Mouse (Mus musculus): ENCODE measurements around the gene Sar1a. TPM values are rescaled to one million over a fixed set of nuclear protein-coding genes. Genes with fewer than 3 reads are reported as not detected.

Sar1a gene
- total RNA-seq, 1 experiment: 145 TPM

DNA sequence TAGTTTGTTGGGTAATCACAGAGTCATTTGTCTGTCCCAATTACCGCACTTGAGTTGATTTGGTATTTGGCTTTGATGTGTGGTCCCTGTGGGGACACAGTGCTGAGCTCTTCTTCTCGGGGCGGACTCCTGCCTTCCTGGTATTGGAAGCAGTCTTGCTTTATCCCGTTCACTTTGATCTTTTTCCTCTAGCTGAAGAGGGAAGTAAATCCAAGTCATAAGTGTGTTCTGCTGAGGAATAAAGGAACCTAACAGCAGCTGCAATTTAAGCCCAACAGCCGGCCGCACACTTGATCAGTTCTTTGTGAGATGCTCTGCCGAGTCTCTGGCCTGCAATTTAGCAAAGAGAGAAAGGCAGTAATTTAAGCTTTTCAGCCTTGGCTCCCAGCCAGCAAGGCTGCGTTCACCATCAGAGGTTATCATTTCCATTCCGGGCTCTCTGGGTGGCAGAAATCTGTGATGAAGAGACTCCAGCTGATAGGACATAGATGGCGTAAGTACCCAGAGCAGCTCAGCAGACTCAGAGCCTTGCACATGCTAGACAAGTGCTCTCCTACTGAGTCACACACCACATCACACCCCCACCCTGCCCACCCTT is 17.6 kb upstream of the Sar1a start:
- Histone ChIP-seq H3K4me1 (ENCODE audit: control insufficient read depth in 2 of 2, insufficient read depth in 2 of 2, low read length in 2 of 2, poor library complexity in 1 of 2) (no peaks in the 10 kb centered on the region), H3K27ac (ENCODE audit: insufficient read depth, low read depth, low read length, poor library complexity, severe bottlenecking) (no peak overlapping the region), H3K4me3 (ENCODE audit: insufficient read depth in 1 of 2, low read depth in 1 of 2, low read length in 2 of 2, poor library complexity in 1 of 2, severe bottlenecking in 1 of 2) (no peak overlapping the region), H3K9ac (ENCODE audit: insufficient read depth, low read depth, low read length, poor library complexity, severe bottlenecking) (no peak overlapping the region), H3K36me3 (ENCODE audit: control insufficient read depth, insufficient read depth, low read length, poor library complexity, severe bottlenecking) (peaks cover 52% of the 10 kb centered on the region), H3K9me3 (ENCODE audit: control insufficient read depth, insufficient read depth, low read depth, low read length) (no peaks in the 10 kb centered on the region)
- in situ Hi-C loops (cut with MboI; ENCODE audit: low sequenced_read_pairs in 2 of 2, unreplicated experiment in 2 of 2): no loop called here
- TF ChIP-seq MAFK (IDR thresholded peaks at IDR 0.05; ENCODE audit: insufficient read depth, low read depth, low read length) (no peak), HCFC1 (IDR thresholded peaks at IDR 0.05; ENCODE audit: borderline replicate concordance, insufficient read depth, low read length) (no peak), ZC3H11A (IDR thresholded peaks at IDR 0.05; ENCODE audit: borderline replicate concordance, low read depth, low read length) (no peak), ZNF384 (IDR thresholded peaks at IDR 0.05; ENCODE audit: low read depth, low read length) (no peak)
- no peak for DNase-seq (ENCODE audit: low read depth, low spot score)

DNA sequence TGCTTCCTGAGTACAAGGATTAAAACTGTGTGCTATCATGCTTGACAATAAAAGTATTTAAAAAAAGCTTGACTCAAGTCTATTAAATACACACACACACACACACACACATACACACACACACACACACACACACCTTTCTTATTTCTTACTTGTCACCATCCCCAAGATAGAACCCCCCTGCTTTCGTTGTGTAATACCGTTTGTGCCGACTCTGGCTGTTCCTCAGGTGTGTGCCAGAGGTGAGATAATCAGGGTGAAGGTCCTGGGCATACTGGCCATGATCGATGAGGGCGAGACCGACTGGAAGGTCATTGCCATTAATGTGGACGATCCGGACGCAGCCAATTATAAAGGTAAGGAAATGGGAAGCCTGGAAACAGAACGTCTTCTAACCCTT is 15.0 kb upstream of the Sar1a start:
- Histone ChIP-seq H3K9ac (ENCODE audit: insufficient read depth, low read depth, low read length, poor library complexity, severe bottlenecking) (no peak overlapping the region), H3K4me1 (ENCODE audit: control insufficient read depth in 2 of 2, insufficient read depth in 2 of 2, low read length in 2 of 2, poor library complexity in 1 of 2) (no peaks in the 10 kb centered on the region; a peak in 2 of 4 replicates), H3K27ac (ENCODE audit: insufficient read depth, low read depth, low read length, poor library complexity, severe bottlenecking) (no peak overlapping the region), H3K4me3 (ENCODE audit: insufficient read depth in 1 of 2, low read depth in 1 of 2, low read length in 2 of 2, poor library complexity in 1 of 2, severe bottlenecking in 1 of 2) (no peak overlapping the region), H3K36me3 (ENCODE audit: control insufficient read depth, insufficient read depth, low read length, poor library complexity, severe bottlenecking) (peaks cover 50% of the 10 kb centered on the region), H3K9me3 (ENCODE audit: control insufficient read depth, insufficient read depth, low read depth, low read length) (no peaks in the 10 kb centered on the region)
- no peak for DNase-seq (ENCODE audit: low read depth, low spot score)
- TF ChIP-seq CHD2 (IDR thresholded peaks at IDR 0.05; ENCODE audit: low read depth, low read length): no peak
- no peak for TF ChIP-seq ZC3H11A (IDR thresholded peaks at IDR 0.05; ENCODE audit: borderline replicate concordance, low read depth, low read length)
- TF ChIP-seq MAFK (IDR thresholded peaks at IDR 0.05; ENCODE audit: insufficient read depth, low read depth, low read length): no peak
- no peak for TF ChIP-seq HCFC1 (IDR thresholded peaks at IDR 0.05; ENCODE audit: borderline replicate concordance, insufficient read depth, low read length)
- no peak for TF ChIP-seq ZNF384 (IDR thresholded peaks at IDR 0.05; ENCODE audit: low read depth, low read length)
- in situ Hi-C loops (cut with MboI; ENCODE audit: low sequenced_read_pairs in 2 of 2, unreplicated experiment in 2 of 2): no loop called here

DNA sequence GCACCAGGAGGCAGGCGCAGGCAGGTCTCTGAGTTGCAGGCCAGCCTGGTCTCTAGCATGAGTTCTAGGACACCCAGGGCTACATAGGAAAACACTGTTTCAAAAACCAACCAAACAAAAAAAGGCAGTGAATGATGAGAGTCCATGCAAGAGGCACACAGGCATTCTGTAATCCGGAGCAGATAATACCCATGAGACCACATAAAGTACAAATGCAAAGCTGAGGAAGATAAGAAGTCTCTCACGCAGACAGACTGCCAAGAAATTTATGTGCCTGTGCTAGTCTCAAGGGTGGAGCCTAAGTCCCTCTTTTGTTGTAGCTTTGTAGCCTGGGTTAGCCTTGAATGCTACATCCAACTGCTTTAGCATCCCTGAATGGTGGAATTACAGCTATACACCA is 14.4 kb upstream of the Sar1a start:
- Histone ChIP-seq H3K9me3 (ENCODE audit: control insufficient read depth, insufficient read depth, low read depth, low read length) (no peaks in the 10 kb centered on the region), H3K4me3 (ENCODE audit: insufficient read depth in 1 of 2, low read depth in 1 of 2, low read length in 2 of 2, poor library complexity in 1 of 2, severe bottlenecking in 1 of 2) (no peak overlapping the region), H3K9ac (ENCODE audit: insufficient read depth, low read depth, low read length, poor library complexity, severe bottlenecking) (no peak overlapping the region), H3K36me3 (ENCODE audit: control insufficient read depth, insufficient read depth, low read length, poor library complexity, severe bottlenecking) (peaks cover 51% of the 10 kb centered on the region), H3K27ac (ENCODE audit: insufficient read depth, low read depth, low read length, poor library complexity, severe bottlenecking) (no peak overlapping the region), H3K4me1 (ENCODE audit: control insufficient read depth in 2 of 2, insufficient read depth in 2 of 2, low read length in 2 of 2, poor library complexity in 1 of 2) (peaks cover 0 to 2% of the 10 kb centered on the region in 2 experiments; a peak in 3 of 4 replicates)
- in situ Hi-C loops (cut with MboI; ENCODE audit: low sequenced_read_pairs in 2 of 2, unreplicated experiment in 2 of 2): no loop called here
- TF ChIP-seq MAFK (IDR thresholded peaks at IDR 0.05; ENCODE audit: insufficient read depth, low read depth, low read length) (no peak), ZNF384 (IDR thresholded peaks at IDR 0.05; ENCODE audit: low read depth, low read length) (no peak), CHD2 (IDR thresholded peaks at IDR 0.05; ENCODE audit: low read depth, low read length) (no peak), HCFC1 (IDR thresholded peaks at IDR 0.05; ENCODE audit: borderline replicate concordance, insufficient read depth, low read length) (no peak), ZC3H11A (IDR thresholded peaks at IDR 0.05; ENCODE audit: borderline replicate concordance, low read depth, low read length) (no peak)
- no peak for DNase-seq (ENCODE audit: low read depth, low spot score)

DNA sequence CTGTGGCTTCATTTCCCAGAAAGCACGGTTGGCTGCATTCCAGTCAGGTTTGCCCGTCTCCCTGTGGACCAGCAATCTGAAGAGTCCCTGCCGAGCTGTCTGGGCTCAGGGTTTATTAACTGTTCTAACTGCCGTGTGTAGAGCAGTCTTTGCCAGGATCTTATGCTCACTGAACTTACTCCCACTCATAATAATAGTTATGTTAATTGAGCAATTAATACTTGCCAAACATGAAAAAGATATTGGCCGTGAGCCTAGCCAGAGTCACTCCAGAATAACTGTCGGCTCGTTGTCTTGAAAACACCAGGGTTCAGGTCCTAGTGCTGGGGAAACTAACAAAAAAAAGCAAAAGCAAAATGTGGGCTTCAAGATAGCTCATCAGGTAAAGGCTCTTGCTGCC is 10.8 kb upstream of the Sar1a start:
- Histone ChIP-seq H3K36me3 (ENCODE audit: control insufficient read depth, insufficient read depth, low read length, poor library complexity, severe bottlenecking) (peaks cover 40% of the 10 kb centered on the region), H3K9me3 (ENCODE audit: control insufficient read depth, insufficient read depth, low read depth, low read length) (no peaks in the 10 kb centered on the region), H3K27ac (ENCODE audit: insufficient read depth, low read depth, low read length, poor library complexity, severe bottlenecking) (no peak overlapping the region), H3K9ac (ENCODE audit: insufficient read depth, low read depth, low read length, poor library complexity, severe bottlenecking) (no peak overlapping the region), H3K4me3 (ENCODE audit: insufficient read depth in 1 of 2, low read depth in 1 of 2, low read length in 2 of 2, poor library complexity in 1 of 2, severe bottlenecking in 1 of 2) (no peak overlapping the region), H3K4me1 (ENCODE audit: control insufficient read depth in 2 of 2, insufficient read depth in 2 of 2, low read length in 2 of 2, poor library complexity in 1 of 2) (peaks cover 0 to 2% of the 10 kb centered on the region in 2 experiments; a peak in 3 of 4 replicates)
- no peak for TF ChIP-seq ZNF384 (IDR thresholded peaks at IDR 0.05; ENCODE audit: low read depth, low read length)
- no peak for TF ChIP-seq ZC3H11A (IDR thresholded peaks at IDR 0.05; ENCODE audit: borderline replicate concordance, low read depth, low read length)
- TF ChIP-seq CHD2 (IDR thresholded peaks at IDR 0.05; ENCODE audit: low read depth, low read length): no peak
- no peak for TF ChIP-seq HCFC1 (IDR thresholded peaks at IDR 0.05; ENCODE audit: borderline replicate concordance, insufficient read depth, low read length)
- no peak for TF ChIP-seq MAFK (IDR thresholded peaks at IDR 0.05; ENCODE audit: insufficient read depth, low read depth, low read length)
- in situ Hi-C loops (cut with MboI; ENCODE audit: low sequenced_read_pairs in 2 of 2, unreplicated experiment in 2 of 2): no loop called here
- DNase-seq (ENCODE audit: low read depth, low spot score): no peak
